Mouse (Mus musculus): ENCODE results near the gene Zfhx2. TPM values are rescaled to one million over a fixed set of nuclear protein-coding genes. Genes with fewer than 3 reads are reported as not detected.

Gene Zfhx2
- total RNA-seq, 2 experiments from 2014 or later: 2.9 to 3.6 TPM

GRCm38 (mm10) chr14:55014591-55014990 lies 77.5 kb downstream of the Zfhx2 start:
- intact Hi-C loops (cut with DNase I): loop anchor here (2.0 to 5.0 kb wide), 3 partner anchors 74 to 167 kb away; no protein-coding TSS in a partner anchor
- DNase-seq (ENCODE audit: low spot score): no peak

GRCm38 (mm10) chr14:55011116-55011515 lies 81.0 kb downstream of the Zfhx2 start:
- DNase-seq (ENCODE audit: low spot score): no peak
- intact Hi-C loops (cut with DNase I): loop anchor here (5.0 kb wide), 1 partner anchor 164 kb away; no protein-coding TSS in a partner anchor

Other genes starting within 250 kb of the Zfhx2 start
- 1 to 10 TPM; 4.7 to 7.3 TPM for gene Homez, start 221.4 kb downstream of the Zfhx2 start, total RNA-seq (2021)
- 1 to 10 TPM; 3.0 to 3.6 TPM for gene Ppp1r3e, start 214.8 kb downstream of the Zfhx2 start, total RNA-seq (2021)
- gene Bcl2l2, start 208.9 kb downstream of the Zfhx2 start, total RNA-seq (2021): 10 to 100 TPM; 39.7 to 40.3 TPM
- gene Gm20521, start 208.9 kb downstream of the Zfhx2 start, total RNA-seq (2021): 1 to 10 TPM; 4.5 to 6.8 TPM
- gene Pabpn1, start 199.8 kb downstream of the Zfhx2 start, total RNA-seq (2021): 10 to 100 TPM; 50.7 to 55.6 TPM
- gene Slc22a17, start 179.2 kb downstream of the Zfhx2 start, total RNA-seq (2021): 1 to 10 TPM; 2.7 to 3.1 TPM
- 1 to 10 TPM; 2.8 to 3.0 TPM for gene Efs, start 166.2 kb downstream of the Zfhx2 start, total RNA-seq (2021)
- gene Il25, start 159.6 kb downstream of the Zfhx2 start, total RNA-seq (2021): not detected
- gene Cmtm5, start 156.1 kb downstream of the Zfhx2 start, total RNA-seq (2021): under 1 TPM; 0.29 to 0.36 TPM
- over 10,000 TPM; 23,221 to 24,394 TPM for gene Myh6, start 125.4 kb downstream of the Zfhx2 start, total RNA-seq (2021)
- gene Gm17428, start 115.4 kb downstream of the Zfhx2 start, total RNA-seq (2021): not detected
- 1,000 to 10,000 TPM; 2,164 to 2,361 TPM for gene Myh7, start 97.7 kb downstream of the Zfhx2 start, total RNA-seq (2021)
- gene Ngdn, start 76.9 kb downstream of the Zfhx2 start, total RNA-seq (2021): 10 to 100 TPM; 26.0 to 27.0 TPM
- 10 to 100 TPM; 12.3 to 13.2 TPM for gene Thtpa, start 2.5 kb upstream of the Zfhx2 start, total RNA-seq (2021)
- gene Ap1g2, start 14.3 kb upstream of the Zfhx2 start, total RNA-seq (2021): 1 to 10 TPM; 4.4 to 4.6 TPM
- gene Jph4, start 24.6 kb upstream of the Zfhx2 start, total RNA-seq (2021): not detected
- gene Dhrs2, start 129.7 kb upstream of the Zfhx2 start, total RNA-seq (2021): not detected

Data from heart, postnatal 25 days (tissue).